Mouse (Mus musculus) megakaryocyte, adult 5-6 weeks (primary cell): ENCODE results near the gene Diras1. TPM values are rescaled to one million over a fixed set of nuclear protein-coding genes. Genes with fewer than 3 reads are reported as not detected.
"Not testable (repeated sequence)": the region's sequence is repeated elsewhere in the genome, so short reads cannot be mapped to it uniquely, and the experiment has no call there.

Experiments
- ATAC-seq: 2 replicates; pipeline ENCODE4 v1.8.0; 2016; ENCODE audit warnings: mild to moderate bottlenecking, inconsistent platforms; ENCODE audit not compliant: poor library complexity, severe bottlenecking
- total RNA-seq, 2 experiments: library from RNA; stranded (forward) in 1 of 2; stranded (reverse) in 1 of 2; fragments of 153-499, 151-499 nt in 1 of 2; fragments of 221-1000, 200-1000 nt in 1 of 2; gene quantifications; 2 replicates each; pipeline versions ENCODE4 v1.2.3 to v1.2.4; 2015 to 2017

Diras1 gene
- total RNA-seq, 2 experiments from 2014 or later: not detected

- ATAC-seq: peak; percentile 83
These were observed 25.9 kb downstream of the Diras1 start for GRCm38 (mm10) chr10:80999362-81000196.

GRCm38 (mm10) chr10:80998778-80999177 is 26.7 kb downstream of the Diras1 start:
- peak; percentile 65 for ATAC-seq

- ATAC-seq: no peak
These were observed 27.4 kb downstream of the Diras1 start for GRCm38 (mm10) chr10:80998021-80998420.

GRCm38 (mm10) chr10:80997332-80997731 is 28.1 kb downstream of the Diras1 start:
- ATAC-seq: no peak

DNA sequence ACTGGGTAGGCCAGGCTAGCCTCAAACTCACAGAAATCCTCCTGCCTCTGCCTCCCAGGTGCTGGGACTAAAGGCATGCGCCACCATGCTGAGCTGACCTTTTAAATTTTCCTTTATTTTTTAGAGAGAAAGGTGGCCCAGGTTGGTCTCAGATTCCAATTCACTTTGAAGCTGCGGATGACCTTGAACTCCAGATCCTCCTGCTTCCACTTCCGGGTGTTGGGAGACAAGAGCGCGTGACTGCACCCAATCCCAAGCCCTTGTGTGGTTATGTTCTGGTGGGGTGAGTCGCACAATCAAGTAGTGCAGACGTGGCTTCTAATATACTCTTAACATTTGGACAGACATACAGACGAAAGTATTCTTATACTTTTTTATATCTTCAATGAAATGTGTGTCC is 29.0 kb downstream of the Diras1 start:
- ATAC-seq: no peak

GRCm38 (mm10) chr10:80995091-80995632 is 30.3 kb downstream of the Diras1 start:
- peak; percentile 68 for ATAC-seq

DNA sequence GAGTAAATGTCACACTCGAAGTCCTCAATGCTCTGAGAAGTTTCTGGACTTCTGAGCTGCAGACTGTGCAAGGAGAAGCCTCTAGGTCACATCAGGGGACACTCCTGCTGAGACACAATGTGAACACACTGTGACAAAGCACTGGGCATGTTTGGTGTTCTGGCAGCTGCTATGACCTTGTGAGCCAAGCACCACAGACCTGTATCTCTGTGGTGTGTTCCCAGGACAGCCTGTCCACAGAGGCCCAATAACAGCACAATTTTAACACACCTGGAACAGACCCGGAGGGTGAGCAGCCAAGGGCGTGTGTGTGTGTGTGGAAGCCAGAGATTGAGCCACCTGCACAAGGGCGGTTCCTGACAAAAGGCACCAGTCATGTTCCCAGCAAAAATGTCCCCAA is 30.8 kb downstream of the Diras1 start:
- no peak for ATAC-seq

DNA sequence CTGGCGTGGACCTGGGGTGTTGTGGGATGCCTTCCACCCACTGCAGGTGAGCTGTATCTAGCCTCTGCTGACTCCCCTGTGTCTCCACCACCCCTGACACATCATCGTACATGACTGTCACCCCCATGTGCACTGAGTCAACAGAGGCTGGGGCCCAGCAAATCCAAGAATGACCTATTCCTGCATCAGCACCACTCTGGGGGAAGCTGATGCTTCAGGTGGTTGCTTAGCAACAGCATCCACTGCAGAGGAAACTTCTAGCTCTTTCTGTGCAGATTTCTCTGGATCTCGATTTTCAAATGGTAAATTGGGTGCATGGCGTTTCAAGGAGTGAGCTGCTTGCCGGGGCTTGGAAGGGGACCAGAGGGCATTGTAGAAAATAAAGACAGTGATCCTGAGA is 32.2 kb downstream of the Diras1 start:
- no peak for ATAC-seq

DNA sequence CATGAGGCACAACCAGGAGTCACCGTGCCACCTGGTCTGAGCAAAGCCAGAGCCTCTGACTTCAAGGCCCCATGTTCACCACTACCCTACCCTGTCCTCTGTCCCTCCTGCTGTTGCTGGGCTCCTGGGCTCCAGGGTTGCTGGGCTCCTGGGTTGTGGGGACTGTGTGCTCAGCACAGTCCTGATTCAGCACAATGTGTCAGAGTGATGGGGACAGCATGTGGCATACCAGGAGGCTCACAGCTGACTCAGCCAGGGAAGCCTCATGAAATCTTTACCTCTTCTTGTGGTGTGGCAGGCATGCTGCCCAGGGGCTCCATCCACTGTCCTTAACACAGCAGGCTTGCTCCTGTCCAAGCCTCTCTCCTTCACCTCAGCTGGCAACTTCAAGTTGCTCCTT is 33.5 kb downstream of the Diras1 start:
- no peak for ATAC-seq

DNA sequence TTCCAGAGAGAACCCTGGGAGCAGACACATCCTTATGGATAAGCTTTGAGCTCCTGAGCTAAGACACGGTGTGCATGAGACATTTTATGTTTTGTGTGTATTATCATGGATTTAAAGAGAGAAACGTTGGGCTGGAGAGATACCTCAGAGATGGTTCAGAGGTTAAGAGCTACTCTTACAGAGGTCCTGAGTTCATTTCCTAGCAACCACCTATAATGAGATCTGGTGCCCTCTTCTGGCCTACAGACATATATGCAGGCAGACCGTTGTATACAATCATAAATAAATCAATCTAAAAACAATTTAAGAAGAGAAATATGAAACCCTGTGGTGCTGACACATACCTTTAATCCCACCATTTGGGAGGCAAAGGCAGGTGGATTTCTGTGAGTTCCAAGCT is 34.5 kb downstream of the Diras1 start:
- 0 out of 2 replicates have a peak, but pooled peaks have one; percentile 33 for ATAC-seq

DNA sequence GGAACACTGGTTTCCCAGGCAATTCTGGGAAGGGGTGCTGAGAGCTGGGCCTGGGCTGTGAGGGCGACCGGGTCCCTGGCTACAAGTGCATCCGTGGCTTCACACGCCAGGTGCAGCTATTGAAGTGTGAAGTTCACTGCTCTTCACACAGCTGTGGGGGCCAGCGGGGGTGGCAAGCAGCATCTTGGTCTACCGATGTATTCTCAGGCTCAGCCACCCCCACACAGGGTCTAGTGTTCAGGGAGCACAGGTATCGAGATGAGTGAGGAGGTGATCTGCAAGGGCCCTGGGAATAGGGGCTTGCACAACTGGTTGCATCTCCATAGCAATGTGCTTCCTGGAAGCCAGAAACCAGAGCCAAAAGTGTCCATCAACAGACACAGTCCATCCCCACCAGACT is 35.1 kb downstream of the Diras1 start:
- ATAC-seq: no peak

GRCm38 (mm10) chr10:80989854-80990253 is 35.6 kb downstream of the Diras1 start:
- ATAC-seq: not testable (repeated sequence)

DNA sequence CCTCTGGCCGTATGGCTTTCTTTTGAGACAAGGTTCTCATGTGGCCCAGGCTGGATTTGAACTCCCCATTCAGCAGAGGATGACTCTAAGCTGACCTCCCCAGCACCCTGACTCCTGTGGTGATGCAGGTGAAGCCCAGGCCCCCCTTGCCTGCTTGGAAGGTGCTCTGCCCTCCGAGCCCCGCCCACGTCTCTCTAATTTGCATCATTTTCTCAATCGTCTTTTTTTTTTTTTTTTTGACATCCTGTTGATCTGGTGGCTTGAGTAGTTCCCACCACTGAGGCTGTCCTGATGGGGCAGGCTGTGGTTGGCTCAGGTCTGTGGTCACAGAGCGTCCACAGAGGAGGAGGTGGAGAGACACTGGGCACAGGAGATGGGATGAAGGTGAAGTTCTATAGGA is 36.0 kb downstream of the Diras1 start:
- no peak for ATAC-seq

GRCm38 (mm10) chr10:80987709-80988441 is 37.6 kb downstream of the Diras1 start:
- ATAC-seq: peak; percentile 89

GRCm38 (mm10) chr10:80986754-80987153 is 38.7 kb downstream of the Diras1 start:
- ATAC-seq: no peak

GRCm38 (mm10) chr10:80985970-80986701 is 39.3 kb downstream of the Diras1 start:
- ATAC-seq: peak; percentile 9; the same call in 1 of the 2 replicates

GRCm38 (mm10) chr10:80985241-80985969 is 40.1 kb downstream of the Diras1 start:
- ATAC-seq: peak; percentile 17

- ATAC-seq: no peak
These were observed 41.2 kb downstream of the Diras1 start for GRCm38 (mm10) chr10:80984223-80984622.

DNA sequence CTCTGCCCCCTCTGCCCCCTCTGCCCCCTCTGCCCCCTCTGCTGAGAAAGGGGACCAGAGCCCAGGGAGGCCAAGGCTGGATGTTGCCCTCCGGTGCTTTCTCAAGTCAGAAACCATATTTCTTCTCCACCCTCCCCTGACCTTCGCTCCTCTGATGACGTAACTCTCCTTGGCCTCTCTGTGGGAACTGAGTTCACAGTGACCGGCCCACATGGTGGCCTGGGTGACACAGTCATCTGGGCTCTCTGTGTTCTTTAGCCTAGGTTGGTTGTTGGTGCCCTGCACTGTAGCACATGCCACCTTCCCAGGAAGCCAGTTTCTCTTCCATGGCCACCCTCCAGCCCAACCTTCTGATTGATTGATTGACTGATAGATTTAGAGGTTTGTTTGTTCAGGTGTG is 43.1 kb downstream of the Diras1 start:
- ATAC-seq: peak; percentile 37; the same call in 1 of the 2 replicates

DNA sequence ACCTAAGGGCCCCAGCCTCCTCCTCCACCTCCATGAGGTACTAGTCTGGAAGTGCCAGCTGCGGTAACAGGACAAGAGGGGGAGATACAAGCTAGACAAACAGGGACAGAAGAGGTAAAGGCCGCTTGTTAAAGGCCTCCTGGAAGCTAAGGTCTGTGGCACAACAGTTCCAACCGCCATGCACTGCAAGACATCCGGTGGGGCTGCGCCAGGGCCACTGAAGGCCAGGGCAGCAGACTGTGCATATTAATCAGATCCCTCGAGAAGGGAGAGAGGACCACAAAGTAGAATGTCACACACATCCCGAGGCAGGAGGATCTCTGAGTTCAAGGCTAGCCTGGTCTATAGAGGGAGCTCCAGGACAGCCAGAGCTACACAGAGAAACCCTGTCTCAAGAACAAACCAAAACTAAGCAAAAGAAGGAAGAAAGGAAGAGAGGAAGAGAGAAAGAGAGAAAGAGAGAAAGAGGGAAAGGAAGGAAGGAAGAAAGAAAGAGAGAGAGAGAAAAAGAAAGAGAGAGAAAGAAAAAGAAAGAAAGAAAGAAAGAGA is 43.8 kb downstream of the Diras1 start:
- peak; percentile 61 for ATAC-seq
